24 mouse cellular contexts compared by ENCODE assay signal in the genomic region with DNA sequence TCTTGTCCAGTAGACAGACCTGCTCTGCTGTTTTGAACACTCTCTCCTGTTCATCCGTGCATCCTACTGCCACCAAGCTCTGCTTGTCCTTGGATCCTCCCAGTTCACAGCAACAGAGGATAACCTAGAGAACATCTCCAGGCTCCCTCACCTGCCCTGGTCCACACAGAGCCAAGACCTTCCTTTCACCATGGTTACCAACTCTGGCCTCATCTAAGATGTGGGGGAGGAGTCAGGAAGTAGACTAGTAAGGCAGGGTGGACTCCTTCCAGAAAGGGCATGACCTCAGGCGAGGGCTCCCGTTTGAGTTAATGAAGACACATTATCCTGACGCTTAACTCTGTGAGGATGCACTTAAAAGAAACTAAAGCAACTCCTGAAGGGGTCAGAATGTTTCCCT.
"Had no signal": no experiment of that assay in that cellular context is flagged by ENCODE, and none has a peak within 500 bp of the region (broad histone marks: within the 10 kb centered on the region; RNA-seq: fewer than 3 reads in every experiment).

No protein-coding gene starts in this region.

- H3K9ac ChIP-seq: limb, embryonic 12.5 days; limb, embryonic 15.5 days; liver, embryonic 15.5 days; lung, embryonic 15.5 days; midbrain, embryonic 15.5 days; neural tube, embryonic 12.5 days; neural tube, embryonic 15.5 days had no signal

- H3K4me2 ChIP-seq: limb, embryonic 12.5 days; limb, embryonic 15.5 days; liver, embryonic 11.5 days; liver, embryonic 15.5 days; lung, embryonic 15.5 days; midbrain, embryonic 15.5 days; neural tube, embryonic 12.5 days; neural tube, embryonic 15.5 days had no signal

- H3K4me3 ChIP-seq: left cerebral cortex, adult 2 months; limb, embryonic 12.5 days; limb, embryonic 15.5 days; liver, embryonic 15.5 days; lung, embryonic 15.5 days; megakaryocyte, embryonic 14.5 days; midbrain, embryonic 10.5 days; midbrain, embryonic 15.5 days; neural tube, embryonic 12.5 days; neural tube, embryonic 15.5 days had no signal

- H3K36me3 ChIP-seq: liver, embryonic 15.5 days; midbrain, embryonic 10.5 days; midbrain, embryonic 15.5 days; neural tube, embryonic 12.5 days; neural tube, embryonic 15.5 days had no signal

- DNase-seq: layer of hippocampus, postnatal 36 days; left cerebral cortex, postnatal 4 days; lung, adult 18-20 months; lung, postnatal 10 days; lung, postnatal 36 days; right cerebral cortex, adult 18-20 months; right cerebral cortex, postnatal 14 days; right cerebral cortex, postnatal 4 days; thymus, adult 2 months; thymus, postnatal 14 days; thymus, postnatal 4 days had no signal

- H3K9me3 ChIP-seq: limb, embryonic 12.5 days; limb, embryonic 15.5 days; liver, embryonic 15.5 days; lung, embryonic 15.5 days; midbrain, embryonic 10.5 days; midbrain, embryonic 15.5 days; neural tube, embryonic 12.5 days; neural tube, embryonic 15.5 days had no signal

- ATAC-seq: midbrain, embryonic 15.5 days had no signal

- H3K27me3 ChIP-seq: limb, embryonic 15.5 days had no signal

- H3K27ac ChIP-seq: kidney, postnatal 0 days; left cerebral cortex, adult 2 months; limb, embryonic 12.5 days; limb, embryonic 15.5 days; liver, embryonic 15.5 days; lung, embryonic 15.5 days; midbrain, embryonic 10.5 days; midbrain, embryonic 15.5 days; neural tube, embryonic 12.5 days; neural tube, embryonic 15.5 days; stomach, postnatal 0 days had no signal
